Mouse (Mus musculus): ENCODE measurements around the gene Cyp2d22.

GRCm38 (mm10) chr15:82338593-82339112 is 41.4 kb downstream of the Cyp2d22 start, which contains the start of the genes Naga, Pheta2 and Smdt1:
- no peak for TF ChIP-seq CTCF (IDR thresholded peaks at IDR 0.05; ENCODE audit: low read depth, low read length)
- TF ChIP-seq POLR2A (IDR thresholded peaks at IDR 0.05; ENCODE audit: borderline replicate concordance, low read depth, low read length): peak; percentile 74; the same call in 1 of the 2 replicates
